Mouse (Mus musculus) lung, adult 2 months (tissue): ENCODE results near the gene Sema4g.

Experiments
- CTCF ChIP-seq: fragments of 200-500 bp; IDR thresholded peaks from 2 replicates; pipeline ENCODE4 v1.5.1; 2011; ENCODE audit warnings: mild to moderate bottlenecking, low read length, control low read depth; ENCODE audit not compliant: insufficient read depth
- POLR2A ChIP-seq: fragments of 200-500 bp; IDR thresholded peaks from 2 replicates; pipeline ENCODE4 v1.6.1; 2011; ENCODE audit warnings: low read depth, mild to moderate bottlenecking, control low read depth, low read length, borderline replicate concordance; ENCODE audit errors: extremely low read depth

DNA sequence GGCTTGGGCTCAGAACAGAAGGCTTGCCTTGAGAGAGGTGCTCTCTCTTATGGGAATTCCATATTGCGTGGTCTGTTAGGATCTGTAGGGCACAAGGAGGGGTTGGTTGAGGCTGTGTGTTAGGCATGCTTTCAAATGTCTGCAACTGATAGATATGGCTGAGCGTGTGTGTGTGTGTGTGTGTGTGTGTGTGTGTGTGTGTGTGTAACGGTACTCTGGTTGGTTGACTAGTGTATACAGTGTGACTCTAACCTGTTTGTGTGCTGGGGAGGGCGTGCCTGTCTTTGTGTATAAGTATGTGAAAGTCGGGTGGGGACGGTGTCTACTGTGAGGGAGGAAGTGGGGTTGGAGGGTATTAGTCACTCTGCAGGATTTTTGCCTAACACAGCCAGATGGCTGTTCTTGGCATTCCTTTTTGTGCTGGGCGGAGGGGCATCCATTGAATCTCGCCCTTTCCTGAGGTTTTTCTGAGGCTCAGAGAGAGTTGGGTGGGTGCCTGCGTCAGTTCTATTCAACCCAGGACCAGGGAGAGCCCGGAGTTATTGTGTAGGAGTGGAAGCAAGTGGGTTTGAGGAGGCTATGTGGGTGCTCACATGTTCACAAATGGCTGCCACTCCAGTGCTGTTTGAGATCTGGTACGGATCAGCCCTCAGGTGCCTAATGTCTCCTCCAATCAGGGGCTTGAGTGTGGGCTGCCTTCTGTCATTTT, 59.2 kb downstream of the Sema4g start:
- no peak for TF ChIP-seq CTCF
- no peak for TF ChIP-seq POLR2A
